9 mouse cellular contexts compared by ENCODE assay signal in the genomic region with DNA sequence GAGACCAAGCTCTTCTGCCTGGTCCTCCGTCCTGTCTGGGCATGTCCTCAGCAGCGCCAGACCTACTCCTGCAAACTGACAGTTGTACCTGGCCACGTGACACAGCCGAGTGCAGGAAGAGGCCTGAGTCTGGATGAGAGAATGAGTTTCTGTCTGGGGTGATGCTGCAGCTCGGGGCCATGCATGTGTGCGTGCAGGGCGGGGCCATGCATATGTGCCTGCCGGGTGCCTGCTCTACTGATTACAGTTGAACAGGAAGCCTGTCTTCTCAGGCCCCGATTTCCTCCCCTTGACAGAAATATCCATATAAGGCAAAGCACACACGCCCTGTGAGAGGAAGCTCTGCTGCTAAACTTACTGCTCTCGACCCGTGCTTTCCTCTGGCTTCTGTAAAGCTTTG. TPM values are rescaled to one million over a fixed set of nuclear protein-coding genes. Genes with fewer than 3 reads are reported as not detected.
DNase-seq lines count a peak whose midpoint lies in the region; ATAC-seq lines count a peak whose summit lies in the region.
"Had no signal": no experiment of that assay in that cellular context is flagged by ENCODE, and none has a peak within 500 bp of the region (broad histone marks: within the 10 kb centered on the region; RNA-seq: fewer than 3 reads in every experiment).

No protein-coding gene starts in this region.

- peak; percentile 46 for DNase-seq in ES-CJ7 (ENCODE audit: low read depth, low spot score)
- peak; percentile 71 for DNase-seq in embryo, embryonic 10.5 days (ENCODE audit: low spot score)
- DNase-seq in hindbrain, embryonic 11.5 days (ENCODE audit: low spot score): peak; percentile 19
- DNase-seq in thymus, postnatal 14 days: peak; percentile 88
- DNase-seq in cerebellum, adult 18-20 months: no peak
- DNase-seq in left cerebral cortex, adult 18-20 months (ENCODE audit: low spot score in 2 of 2): no peak

- H3K4me3 ChIP-seq in hindbrain, embryonic 11.5 days (ENCODE audit: low read depth, low read length): no peak overlapping the region
- H3K4me3 ChIP-seq in limb, embryonic 15.5 days: no peak overlapping the region
- no peak overlapping the region for H3K4me3 ChIP-seq in midbrain, embryonic 16.5 days (ENCODE audit: low read depth, low read length)
- H3K4me3 ChIP-seq: erythroblast, embryonic 14.5 days had no signal

- H3K36me3 ChIP-seq in hindbrain, embryonic 11.5 days (ENCODE audit: control insufficient read depth, insufficient read depth, low read length): no peaks in the 10 kb centered on the region
- no peaks in the 10 kb centered on the region for H3K36me3 ChIP-seq in limb, embryonic 15.5 days
- H3K36me3 ChIP-seq in midbrain, embryonic 16.5 days (ENCODE audit: control insufficient read depth, insufficient read depth, low read length): no peaks in the 10 kb centered on the region

- ATAC-seq in hindbrain, embryonic 11.5 days (ENCODE audit: low FRiP score): no peak; the same call in 1 of the 2 replicates
- peak; percentile 85 for ATAC-seq in limb, embryonic 15.5 days (ENCODE audit: insufficient number of reproducible peaks, low FRiP score, low TSS enrichment, low read depth)
- ATAC-seq in midbrain, embryonic 16.5 days: no peak

- H3K4me2 ChIP-seq in hindbrain, embryonic 11.5 days (replicated peaks; ENCODE audit: low read depth, low read length): no peak overlapping the region
- peak overlapping the region; percentile 30; the same call in 1 of the 2 replicates for H3K4me2 ChIP-seq in limb, embryonic 15.5 days
- H3K4me2 ChIP-seq in midbrain, embryonic 16.5 days (ENCODE audit: low read length): no peak overlapping the region

- 53% methylated on average over 12 of the region's 12 CpGs for WGBS in hindbrain, embryonic 11.5 days
- WGBS in limb, embryonic 15.5 days: 14% methylated on average over 12 of the region's 12 CpGs
- 67% methylated on average over 12 of the region's 12 CpGs for WGBS in midbrain, embryonic 16.5 days

- no peaks in the 10 kb centered on the region for H3K27me3 ChIP-seq in hindbrain, embryonic 11.5 days (ENCODE audit: control insufficient read depth, insufficient read depth, low read length)
- H3K27me3 ChIP-seq in limb, embryonic 15.5 days: no peaks in the 10 kb centered on the region
- H3K27me3 ChIP-seq in midbrain, embryonic 16.5 days (ENCODE audit: control insufficient read depth, insufficient read depth, low read depth, low read length): no peaks in the 10 kb centered on the region

- H3K9ac ChIP-seq in hindbrain, embryonic 11.5 days (ENCODE audit: low read depth, low read length): no peak overlapping the region
- no peak overlapping the region for H3K9ac ChIP-seq in limb, embryonic 15.5 days
- no peak overlapping the region for H3K9ac ChIP-seq in midbrain, embryonic 16.5 days (ENCODE audit: low read depth, low read length)

- H3K4me1 ChIP-seq in hindbrain, embryonic 11.5 days (replicated peaks; ENCODE audit: control insufficient read depth, insufficient read depth, low read length): no peaks in the 10 kb centered on the region
- H3K4me1 ChIP-seq in limb, embryonic 15.5 days: peaks cover 12% of the 10 kb centered on the region
- H3K4me1 ChIP-seq in midbrain, embryonic 16.5 days (ENCODE audit: control insufficient read depth, insufficient read depth, low read length): peaks cover 5% of the 10 kb centered on the region; the same call in 1 of the 2 replicates

- no peaks in the 10 kb centered on the region for H3K9me3 ChIP-seq in hindbrain, embryonic 11.5 days (ENCODE audit: control insufficient read depth, low read length)
- no peaks in the 10 kb centered on the region for H3K9me3 ChIP-seq in limb, embryonic 15.5 days
- no peaks in the 10 kb centered on the region for H3K9me3 ChIP-seq in midbrain, embryonic 16.5 days (replicated peaks; ENCODE audit: control insufficient read depth, low read length, poor library complexity, severe bottlenecking)

- H3K27ac ChIP-seq in hindbrain, embryonic 11.5 days (ENCODE audit: low read depth, low read length): no peak overlapping the region
- peak overlapping the region; percentile 72 for H3K27ac ChIP-seq in limb, embryonic 15.5 days
- peak overlapping the region; percentile 36; the same call in 1 of the 2 replicates for H3K27ac ChIP-seq in midbrain, embryonic 16.5 days (ENCODE audit: low read length)

RNA-seq across cellular contexts. Expression of a gene that starts 7.0 kb away (rescaled TPM):
- not detected in 2 replicates for polyA plus RNA-seq in hindbrain, embryonic 11.5 days (2014; fragmentation: Nextera tagmentation; extraction: Ambion mirVana)
- polyA plus RNA-seq in limb, embryonic 15.5 days (2015; fragmentation: Nextera tagmentation; extraction: Ambion mirVana): 0.19 TPM in 1 of 2 replicates, not detected in the other
- polyA plus RNA-seq in midbrain, embryonic 16.5 days (2015; fragmentation: Nextera tagmentation; extraction: Ambion mirVana): 0.08 TPM in 1 of 2 replicates, not detected in the other
- 1 to 10 TPM in 1 of 2 experiments, under 1 TPM in 1; 0.82 to 1.1 TPM for total RNA-seq in left cerebral cortex, adult 18-20 months (2021)
- polyA plus RNA-seq: erythroblast, embryonic 14.5 days had no signal

RNA-seq across cellular contexts. Expression of a gene that starts 8.7 kb away (rescaled TPM):
- polyA plus RNA-seq in hindbrain, embryonic 11.5 days (2014; fragmentation: Nextera tagmentation; extraction: Ambion mirVana): 0.34 TPM in 1 of 2 replicates, not detected in the other
- 0.53 and 0.72 TPM in 2 replicates for polyA plus RNA-seq in limb, embryonic 15.5 days (2015; fragmentation: Nextera tagmentation; extraction: Ambion mirVana)
- polyA plus RNA-seq in midbrain, embryonic 16.5 days (2015; fragmentation: Nextera tagmentation; extraction: Ambion mirVana): 0.18 TPM in 1 of 2 replicates, not detected in the other
- not detected for total RNA-seq in left cerebral cortex, adult 18-20 months (2021)
- polyA plus RNA-seq: erythroblast, embryonic 14.5 days had no signal

RNA-seq across cellular contexts. Expression of a gene that starts 11.0 kb away (rescaled TPM):
- polyA plus RNA-seq in hindbrain, embryonic 11.5 days (2014; fragmentation: Nextera tagmentation; extraction: Ambion mirVana): 34.2 and 37.3 TPM in 2 replicates
- 166 and 167 TPM in 2 replicates for polyA plus RNA-seq in limb, embryonic 15.5 days (2015; fragmentation: Nextera tagmentation; extraction: Ambion mirVana)
- 11.9 and 12.7 TPM in 2 replicates for polyA plus RNA-seq in midbrain, embryonic 16.5 days (2015; fragmentation: Nextera tagmentation; extraction: Ambion mirVana)
- total RNA-seq in left cerebral cortex, adult 18-20 months (2021): 10 to 100 TPM; 10.9 to 13.3 TPM

RNA-seq across cellular contexts. Expression of a gene that starts 55.1 kb away (rescaled TPM):
- polyA plus RNA-seq in hindbrain, embryonic 11.5 days (2014; fragmentation: Nextera tagmentation; extraction: Ambion mirVana): 4.7 and 8.3 TPM in 2 replicates
- polyA plus RNA-seq in limb, embryonic 15.5 days (2015; fragmentation: Nextera tagmentation; extraction: Ambion mirVana): 350 and 381 TPM in 2 replicates
- 11.2 and 16.3 TPM in 2 replicates for polyA plus RNA-seq in midbrain, embryonic 16.5 days (2015; fragmentation: Nextera tagmentation; extraction: Ambion mirVana)
- 10 to 100 TPM; 43.3 to 51.2 TPM for total RNA-seq in left cerebral cortex, adult 18-20 months (2021)
- polyA plus RNA-seq: erythroblast, embryonic 14.5 days had no signal

Comparison
In these comparisons a context has a peak if more than half of its experiments do, and no peak if none do; other contexts are left out.
1. DNase-seq: peak in ES-CJ7 (single experiment), embryo, embryonic 10.5 days (single experiment), hindbrain, embryonic 11.5 days (single experiment) and thymus, postnatal 14 days (single experiment); none in cerebellum, adult 18-20 months (0 of 2) and left cerebral cortex, adult 18-20 months (0 of 2).